Mouse (Mus musculus) heart, embryonic 15.5 days (tissue): ENCODE results near the gene Cfd. TPM values are rescaled to one million over a fixed set of nuclear protein-coding genes. Genes with fewer than 3 reads are reported as not detected.

ENCODE experiments used
- ATAC-seq: fragments of 200-750 bp; cut with Nextera tagmentation; replicated peaks from 2 replicates; pipeline ENCODE4 v1.8.0; 2017; ENCODE audit warnings: low read depth, moderate TSS enrichment; ENCODE audit not compliant: insufficient number of reproducible peaks, insufficient read depth, low FRiP score
- H3K27ac ChIP-seq: fragments of 300-500 bp; sonication (generic); 2 replicates; pipeline ENCODE4 v1.5.1; 2015; ENCODE audit warnings: mild to moderate bottlenecking, inconsistent platforms
- H3K27me3 ChIP-seq: fragments of 300-500 bp; sonication (generic); 2 replicates; pipeline ENCODE4 v1.6.1; 2015; ENCODE audit warnings: inconsistent platforms
- H3K36me3 ChIP-seq: fragments of 300-500 bp; sonication (generic); 2 replicates; pipeline ENCODE4 v1.6.1; 2015; ENCODE audit warnings: mild to moderate bottlenecking, inconsistent platforms
- H3K4me1 ChIP-seq: fragments of 300-500 bp; sonication (generic); replicated peaks from 2 replicates; pipeline ENCODE4 v1.6.1; 2015; ENCODE audit warnings: inconsistent platforms
- H3K4me2 ChIP-seq: fragments of 300-500 bp; sonication (generic); 2 replicates; pipeline ENCODE4 v1.6.1; 2015; ENCODE audit warnings: inconsistent platforms, mild to moderate bottlenecking, moderate library complexity
- H3K4me3 ChIP-seq: fragments of 300-500 bp; sonication (generic); 2 replicates; pipeline ENCODE4 v1.5.1; 2015; ENCODE audit warnings: mild to moderate bottlenecking, inconsistent platforms
- H3K9ac ChIP-seq: fragments of 300-500 bp; sonication (generic); 2 replicates; pipeline ENCODE4 v1.6.1; 2015; ENCODE audit warnings: mild to moderate bottlenecking, inconsistent platforms
- H3K9me3 ChIP-seq: fragments of 300-500 bp; sonication (generic); replicated peaks from 2 replicates; pipeline ENCODE4 v1.6.1; 2016; ENCODE audit warnings: inconsistent platforms
- WGBS: fragments of 180-500 bp; shearing (Covaris S2); methylation state at CpG from one replicate; pipeline ENCODE4 v1.1.7; 2015; ENCODE audit warnings: mixed read lengths; 5-methylcytosine and 5-hydroxymethylcytosine counted together
- polyA plus RNA-seq: library from polyadenylated mRNA; unstranded; fragments of >200 nt; fragmentation: Nextera tagmentation; extraction: Ambion mirVana; gene quantifications from 2 replicates; pipeline ENCODE4 v1.2.1, GENCODE M21; 2015

Cfd gene
- polyA plus RNA-seq, 1 experiment from 2014 or later, result not detected

GRCm38 (mm10) chr10:79920056-79920890 is 29.6 kb downstream of the Cfd start:
- peak overlapping the region; percentile 38 for H3K4me3 ChIP-seq
- H3K4me2 ChIP-seq, result peak overlapping the region; percentile 63
- H3K27ac ChIP-seq, result no peak overlapping the region
- ATAC-seq, result no peak
- 25% methylated on average over 26 of the region's 26 CpGs for WGBS
- no peaks in the 10 kb centered on the region for H3K9me3 ChIP-seq
- H3K9ac ChIP-seq, result no peak overlapping the region
- peaks cover 54% of the 10 kb centered on the region for H3K4me1 ChIP-seq
- peaks cover 65% of the 10 kb centered on the region for H3K27me3 ChIP-seq
- no peaks in the 10 kb centered on the region for H3K36me3 ChIP-seq

DNA sequence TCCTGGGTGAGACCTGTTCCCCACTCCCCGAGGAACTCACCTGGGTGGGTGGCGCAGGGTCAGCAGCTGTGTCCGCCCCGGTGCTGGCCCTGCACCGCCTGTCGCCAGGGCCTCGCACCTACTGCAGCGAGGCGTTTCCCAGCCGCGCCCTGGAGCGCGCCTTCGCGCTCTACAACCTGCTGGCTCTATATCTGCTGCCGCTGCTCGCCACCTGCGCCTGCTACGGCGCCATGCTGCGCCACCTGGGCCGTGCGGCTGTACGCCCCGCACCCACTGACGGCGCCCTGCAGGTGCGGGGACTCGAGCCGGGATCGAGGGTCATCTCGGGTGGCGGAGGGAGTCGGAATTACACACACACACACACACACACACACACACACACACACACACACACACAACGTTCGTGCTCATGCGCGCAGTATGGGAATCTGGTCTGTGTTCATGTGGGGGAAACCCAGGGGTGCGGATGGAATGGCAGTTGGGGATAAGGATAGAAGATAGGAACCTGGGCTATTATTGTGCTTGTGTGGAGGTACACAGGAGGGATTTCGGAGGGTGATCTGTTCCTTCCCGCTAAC is 30.4 kb downstream of the Cfd start, which contains the start of gene R3hdm4:
R3hdm4 (minus strand) TSS at position 251 of the 578 bp plus-strand sequence.
- H3K9ac ChIP-seq, result peak within 1 kb of the TSS; percentile 23; the same call in 1 of the 2 replicates
- no peaks in the 10 kb centered on the region for H3K36me3 ChIP-seq
- H3K27me3 ChIP-seq, result peaks cover 65% of the 10 kb centered on the region
- peaks cover 55% of the 10 kb centered on the region for H3K4me1 ChIP-seq
- no peak for ATAC-seq
- WGBS, result 5% methylated on average over 41 of the region's 41 CpGs
- peak within 1 kb of the TSS; percentile 63 for H3K4me2 ChIP-seq
- no peak within 1 kb of the TSS for H3K27ac ChIP-seq
- peak within 1 kb of the TSS; percentile 38 for H3K4me3 ChIP-seq
- no peaks in the 10 kb centered on the region for H3K9me3 ChIP-seq

DNA sequence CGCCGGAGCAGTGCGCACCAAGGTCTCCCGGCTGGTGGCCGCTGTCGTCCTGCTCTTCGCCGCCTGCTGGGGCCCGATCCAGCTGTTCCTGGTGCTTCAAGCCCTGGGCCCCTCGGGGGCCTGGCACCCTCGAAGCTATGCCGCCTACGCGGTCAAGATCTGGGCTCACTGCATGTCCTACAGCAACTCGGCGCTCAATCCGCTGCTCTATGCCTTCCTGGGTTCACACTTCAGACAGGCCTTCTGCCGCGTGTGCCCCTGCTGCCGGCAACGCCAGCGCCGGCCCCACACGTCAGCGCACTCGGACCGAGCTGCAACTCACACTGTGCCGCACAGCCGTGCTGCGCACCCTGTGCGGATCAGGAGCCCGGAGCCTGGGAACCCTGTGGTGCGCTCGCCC is 30.9 kb downstream of the Cfd start:
- Histone ChIP-seq H3K9ac (peak overlapping the region; percentile 23; the same call in 1 of the 2 replicates), H3K4me1 (peaks cover 57% of the 10 kb centered on the region)

GRCm38 (mm10) chr10:79924998-79925784 is 34.5 kb downstream of the Cfd start:
- Histone ChIP-seq H3K4me2 (peak overlapping the region; percentile 80), H3K9me3 (no peaks in the 10 kb centered on the region), H3K27ac (peak overlapping the region; percentile 95; the same call in 1 of the 2 replicates), H3K36me3 (no peaks in the 10 kb centered on the region), H3K4me3 (peak overlapping the region; percentile 83), H3K4me1 (peaks cover 52% of the 10 kb centered on the region), H3K27me3 (peaks cover 35% of the 10 kb centered on the region), H3K9ac (peak overlapping the region; percentile 92; the same call in 1 of the 2 replicates)
- WGBS, result 11% methylated on average over 29 of the region's 29 CpGs
- ATAC-seq, result no peak

More for the DNA sequence above, 30.9 kb downstream of the Cfd start:
- ATAC-seq, result no peak
- H3K36me3 ChIP-seq, result no peaks in the 10 kb centered on the region
- peak overlapping the region; percentile 38 for H3K4me3 ChIP-seq
- H3K27me3 ChIP-seq, result peaks cover 65% of the 10 kb centered on the region
- H3K9me3 ChIP-seq, result no peaks in the 10 kb centered on the region
- WGBS, result 4% methylated on average over 34 of the region's 34 CpGs
- H3K4me2 ChIP-seq, result peak overlapping the region; percentile 63
- no peak overlapping the region for H3K27ac ChIP-seq

- H3K4me1 ChIP-seq, result peaks cover 47% of the 10 kb centered on the region
- peak overlapping the region; percentile 80 for H3K4me2 ChIP-seq
- peak overlapping the region; percentile 92 for H3K9ac ChIP-seq
- no peak for ATAC-seq
- peak overlapping the region; percentile 95 for H3K27ac ChIP-seq
- peak overlapping the region; percentile 83 for H3K4me3 ChIP-seq
- WGBS, result 4% methylated on average over 14 of the region's 15 CpGs
- peaks cover 3% of the 10 kb centered on the region; the same call in 1 of the 2 replicates for H3K36me3 ChIP-seq
- H3K9me3 ChIP-seq, result no peaks in the 10 kb centered on the region
- H3K27me3 ChIP-seq, result peaks cover 28% of the 10 kb centered on the region
Measured at GRCm38 (mm10) chr10:79925785-79926490, 35.3 kb downstream of the Cfd start.

GRCm38 (mm10) chr10:79926491-79927323 is 36.1 kb downstream of the Cfd start, which contains the start of gene Arid3a:
Arid3a (plus strand) TSS chr10:79927043.
- peak within 1 kb of the TSS; percentile 83 for H3K4me3 ChIP-seq
- peaks cover 43% of the 10 kb centered on the region for H3K4me1 ChIP-seq
- H3K27ac ChIP-seq, result peak within 1 kb of the TSS; percentile 95
- H3K9ac ChIP-seq, result peak within 1 kb of the TSS; percentile 92
- peak; percentile 61 for ATAC-seq
- H3K36me3 ChIP-seq, result peaks cover 10% of the 10 kb centered on the region
- under 1% methylated on average over 63 of the region's 63 CpGs for WGBS
- H3K27me3 ChIP-seq, result peaks cover 20% of the 10 kb centered on the region
- H3K4me2 ChIP-seq, result peak within 1 kb of the TSS; percentile 80
- H3K9me3 ChIP-seq, result no peaks in the 10 kb centered on the region

DNA sequence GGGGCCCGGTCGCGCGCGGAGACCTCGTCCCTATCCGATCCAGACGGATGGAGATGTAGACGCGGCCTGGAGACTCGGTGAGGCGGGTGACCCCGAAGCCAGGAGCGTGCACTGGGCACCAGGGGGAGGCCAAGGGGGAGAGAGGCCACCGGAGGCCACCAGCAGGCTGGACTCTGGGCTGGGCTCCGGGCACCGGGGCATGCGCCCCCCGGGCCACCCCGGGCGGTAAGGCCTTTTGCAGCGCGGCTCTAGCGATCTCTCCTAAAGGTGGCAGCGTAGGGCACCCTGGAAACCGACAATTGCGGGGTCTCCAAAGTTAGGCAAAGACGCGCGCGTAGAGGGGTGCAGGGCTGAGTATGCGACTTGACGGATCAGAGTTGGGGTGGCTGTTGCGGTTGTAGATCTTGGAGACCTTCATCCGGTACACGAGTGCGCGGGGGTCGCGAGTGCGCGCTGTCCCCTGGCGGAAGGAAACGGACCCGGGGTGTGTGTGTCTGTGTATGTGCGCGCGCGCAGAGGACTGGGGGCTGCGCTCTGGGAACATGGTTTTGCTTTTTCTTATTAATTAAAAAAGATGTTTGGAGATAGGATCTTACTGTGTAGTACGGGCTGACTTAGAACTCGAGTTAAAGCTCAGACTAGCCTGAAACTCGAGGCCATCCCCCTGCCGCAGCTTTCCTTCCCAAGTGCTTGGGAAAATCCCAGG is 36.8 kb downstream of the Cfd start:
- H3K9ac ChIP-seq, result peak overlapping the region; percentile 92
- H3K9me3 ChIP-seq, result no peaks in the 10 kb centered on the region
- under 1% methylated on average over 54 of the region's 54 CpGs for WGBS
- peak overlapping the region; percentile 95 for H3K27ac ChIP-seq
- peak overlapping the region; percentile 83 for H3K4me3 ChIP-seq
- H3K36me3 ChIP-seq, result peaks cover 12% of the 10 kb centered on the region
- peaks cover 47% of the 10 kb centered on the region for H3K4me1 ChIP-seq
- H3K27me3 ChIP-seq, result peaks cover 12% of the 10 kb centered on the region
- ATAC-seq, result peak; percentile 39; the same call in 1 of the 2 replicates
- H3K4me2 ChIP-seq, result peak overlapping the region; percentile 80

GRCm38 (mm10) chr10:79928030-79928694 is 37.5 kb downstream of the Cfd start:
- peak overlapping the region; percentile 83 for H3K4me3 ChIP-seq
- under 1% methylated on average over 29 of the region's 29 CpGs for WGBS
- peaks cover 12% of the 10 kb centered on the region for H3K36me3 ChIP-seq
- H3K4me1 ChIP-seq, result peaks cover 54% of the 10 kb centered on the region
- H3K27ac ChIP-seq, result peak overlapping the region; percentile 95
- peaks cover 5% of the 10 kb centered on the region for H3K27me3 ChIP-seq
- H3K9ac ChIP-seq, result peak overlapping the region; percentile 92
- peak overlapping the region; percentile 80 for H3K4me2 ChIP-seq
- no peaks in the 10 kb centered on the region for H3K9me3 ChIP-seq
- no peak for ATAC-seq
